Mouse (Mus musculus) heart, embryonic 16.5 days (tissue): ENCODE measurements around the gene Obp2a. TPM values are rescaled to one million over a fixed set of nuclear protein-coding genes. Genes with fewer than 3 reads are reported as not detected.
"Not testable (repeated sequence)": the region's sequence is repeated elsewhere in the genome, so short reads cannot be mapped to it uniquely, and the experiment has no call there.

Experiments
- ATAC-seq: fragments of 200-750 bp; cut with Nextera tagmentation; replicated peaks from 2 replicates; pipeline ENCODE4 v1.8.0; 2017; ENCODE audit warnings: moderate number of reproducible peaks; ENCODE audit not compliant: insufficient read depth, low FRiP score; ENCODE audit errors: extremely low read depth
- H3K27ac ChIP-seq: fragments of 300-500 bp; sonication (generic); 2 replicates; pipeline ENCODE4 v1.5.1; 2014; ENCODE audit warnings: mild to moderate bottlenecking, low read length, control low read depth, moderate library complexity
- H3K27me3 ChIP-seq: fragments of 300-500 bp; sonication (generic); 2 replicates; pipeline ENCODE4 v1.6.1; 2014; ENCODE audit warnings: low read length, mixed read lengths; ENCODE audit not compliant: control insufficient read depth, insufficient read depth
- H3K36me3 ChIP-seq: fragments of 300-500 bp; sonication (generic); 2 replicates; pipeline ENCODE4 v1.6.1; 2014; ENCODE audit not compliant: control insufficient read depth, insufficient read depth
- H3K4me1 ChIP-seq: fragments of 300-500 bp; sonication (generic); 2 replicates; pipeline ENCODE4 v1.6.1; 2014; ENCODE audit warnings: low read length, mixed read lengths; ENCODE audit not compliant: control insufficient read depth, insufficient read depth
- H3K4me2 ChIP-seq: fragments of 300-500 bp; sonication (generic); 2 replicates; pipeline ENCODE4 v1.6.1; 2014; ENCODE audit warnings: low read depth, mild to moderate bottlenecking, control low read depth, low read length
- H3K4me3 ChIP-seq: fragments of 300-500 bp; sonication (generic); 2 replicates; pipeline ENCODE4 v1.5.1; 2014; ENCODE audit warnings: mild to moderate bottlenecking, control low read depth, low read length
- H3K9ac ChIP-seq: fragments of 300-500 bp; sonication (generic); 2 replicates; pipeline ENCODE4 v1.6.1; 2014; ENCODE audit warnings: low read length, control low read depth
- H3K9me3 ChIP-seq: fragments of 300-500 bp; sonication (generic); replicated peaks from 2 replicates; pipeline ENCODE4 v1.6.1; 2016; ENCODE audit warnings: low read length; ENCODE audit not compliant: control insufficient read depth
- WGBS: fragments of 180-500 bp; shearing (Covaris S2); extraction: QIAGEN DNeasy Blood & Tissue Kit; methylation state at CpG from one replicate; pipeline ENCODE4 v1.1.7; 2014; 5-methylcytosine and 5-hydroxymethylcytosine counted together
- polyA plus RNA-seq: library from polyadenylated mRNA; unstranded; fragments of >200 nt; fragmentation: Nextera tagmentation; extraction: Ambion mirVana; gene quantifications from 2 replicates; pipeline ENCODE4 v1.2.1, GENCODE M21; 2015

Obp2a gene
- polyA plus RNA-seq, 1 experiment from 2014 or later, result not detected

DNA sequence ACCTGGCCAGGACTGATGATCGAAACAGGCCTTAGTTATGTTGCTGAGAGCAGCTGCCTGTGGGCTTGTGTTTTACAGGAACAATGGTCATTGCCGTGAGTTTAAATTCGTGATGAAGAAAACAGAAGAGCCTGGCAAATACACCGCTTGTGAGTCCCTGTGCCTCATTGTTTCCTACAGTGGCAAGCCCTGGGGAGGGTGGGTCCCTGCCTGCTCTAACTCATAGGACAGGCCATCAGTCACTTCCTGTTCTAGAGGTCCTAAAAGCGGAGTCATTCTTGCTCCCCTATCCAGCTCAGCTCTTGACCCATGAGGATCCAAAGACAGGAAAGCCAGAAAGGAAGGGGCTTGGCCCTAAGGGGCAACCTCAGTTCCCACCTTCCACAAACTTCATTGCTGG lies 1.2 kb downstream of the Obp2a start:
- 63% methylated on average over 5 of the region's 5 CpGs for WGBS
- no peak for ATAC-seq

DNA sequence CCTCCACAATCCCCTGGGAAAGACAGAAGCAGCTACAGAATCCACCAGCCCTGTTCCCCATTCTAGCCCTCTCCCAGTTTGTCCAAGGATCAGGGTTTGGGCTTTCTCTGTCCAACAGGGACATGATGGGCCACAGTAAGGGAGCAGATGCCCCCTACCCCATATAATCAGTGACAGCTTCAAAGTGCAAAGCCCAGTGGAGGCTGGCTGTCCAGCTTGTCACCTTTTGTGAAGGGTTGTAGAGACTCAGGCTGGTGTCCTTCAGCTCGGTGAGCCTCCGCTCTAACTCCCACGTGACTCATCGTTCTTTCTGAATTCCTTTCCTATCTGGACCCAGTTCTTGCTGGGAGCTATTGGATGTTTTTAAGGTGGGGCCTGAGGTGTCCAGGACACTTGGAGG lies 3.9 kb downstream of the Obp2a start:
- no peak for ATAC-seq
- 34% methylated on average over 4 of the region's 4 CpGs for WGBS
- Histone ChIP-seq H3K9ac (no peak overlapping the region), H3K36me3 (no peaks in the 10 kb centered on the region), H3K4me1 (peaks cover 6% of the 10 kb centered on the region; the same call in 1 of the 2 replicates), H3K27me3 (no peaks in the 10 kb centered on the region), H3K9me3 (no peaks in the 10 kb centered on the region), H3K4me3 (no peak overlapping the region), H3K27ac (no peak overlapping the region), H3K4me2 (no peak overlapping the region)

More for the DNA sequence above, 1.2 kb downstream of the Obp2a start:
- Histone ChIP-seq H3K9me3 (no peaks in the 10 kb centered on the region), H3K27ac (no peak overlapping the region), H3K27me3 (no peaks in the 10 kb centered on the region; the same call in 1 of the 2 replicates), H3K4me1 (no peaks in the 10 kb centered on the region), H3K4me2 (no peak overlapping the region), H3K36me3 (no peaks in the 10 kb centered on the region), H3K4me3 (no peak overlapping the region), H3K9ac (no peak overlapping the region)

DNA sequence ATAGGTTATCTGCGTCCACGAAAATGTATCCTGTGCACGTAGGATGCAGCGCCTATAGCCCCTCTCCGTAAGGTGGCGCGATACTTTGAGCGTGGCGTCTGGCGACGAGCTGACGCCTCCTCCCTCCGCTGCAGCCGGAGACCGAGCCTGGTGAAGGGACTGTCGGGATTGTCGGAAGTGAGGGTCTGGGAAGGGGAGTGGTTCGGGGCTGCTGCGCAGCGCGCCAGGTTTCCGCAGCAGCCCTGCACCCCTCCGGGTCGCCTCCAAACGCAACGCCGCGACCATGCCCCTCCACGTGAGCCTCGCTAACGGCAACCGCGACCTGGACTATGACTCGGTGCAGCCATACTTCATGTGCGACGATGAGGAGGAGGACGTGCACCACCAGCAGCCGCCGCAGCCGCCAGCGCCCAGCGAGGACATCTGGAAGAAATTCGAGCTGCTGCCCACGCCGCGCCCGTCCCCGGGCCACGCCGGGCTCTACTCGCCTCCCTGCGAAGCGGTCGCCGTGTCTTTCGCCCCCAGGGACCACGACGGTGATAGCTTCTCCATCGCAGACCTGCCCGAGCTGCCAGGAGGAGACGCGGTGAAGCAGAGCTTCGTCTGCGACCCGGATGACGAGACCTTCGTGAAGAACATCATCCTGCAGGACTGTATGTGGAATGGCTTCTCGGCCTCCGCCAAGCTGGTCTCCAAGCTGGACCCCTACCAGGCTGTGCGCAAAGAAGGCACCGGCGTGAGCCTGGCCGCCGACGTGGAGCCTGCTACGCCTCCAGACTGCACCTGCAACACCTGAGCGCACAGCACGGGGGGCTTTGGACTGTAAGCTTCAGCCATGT lies 7.0 kb downstream of the Obp2a start, which contains the start of gene Bmyc:
Gene Bmyc, plus strand, starts transcription at position 97 of the 839 bp plus-strand sequence.
- Histone ChIP-seq H3K36me3 (no peaks in the 10 kb centered on the region), H3K9ac (peak within 1 kb of the TSS; percentile 86), H3K4me1 (peaks cover 6% of the 10 kb centered on the region; the same call in 1 of the 2 replicates), H3K27me3 (no peaks in the 10 kb centered on the region), H3K9me3 (no peaks in the 10 kb centered on the region), H3K4me2 (peak within 1 kb of the TSS; percentile 99), H3K4me3 (peak within 1 kb of the TSS; percentile 87), H3K27ac (peak within 1 kb of the TSS; percentile 64)
- WGBS, result under 1% methylated on average over 78 of the region's 78 CpGs
- ATAC-seq, result peak; percentile 92

DNA sequence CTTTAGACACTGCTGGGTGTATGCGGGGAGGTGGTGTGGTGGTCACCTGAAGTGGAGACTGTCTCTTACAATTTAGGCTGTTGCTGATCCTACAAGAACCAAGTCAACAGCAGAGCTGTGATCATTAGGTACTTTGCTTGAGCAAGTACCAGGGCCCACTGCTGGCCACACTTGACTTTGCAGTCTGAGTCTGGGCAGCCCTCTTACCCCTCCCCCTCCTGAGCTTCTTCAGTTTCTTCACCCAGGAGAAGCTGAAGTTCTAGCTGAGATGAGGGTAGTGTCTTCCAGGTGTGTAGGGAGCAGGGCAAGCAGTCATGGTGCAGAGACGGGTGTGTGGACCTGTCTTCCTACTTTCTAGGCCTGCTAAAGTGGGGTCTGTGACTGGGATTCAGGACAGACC lies 8.3 kb downstream of the Obp2a start:
- no peak for ATAC-seq
- no peak overlapping the region for H3K9ac ChIP-seq
- H3K27ac ChIP-seq, result no peak overlapping the region
- no peak overlapping the region for H3K4me3 ChIP-seq
- H3K4me1 ChIP-seq, result peaks cover 6% of the 10 kb centered on the region; the same call in 1 of the 2 replicates
- H3K4me2 ChIP-seq, result no peak overlapping the region
- no peaks in the 10 kb centered on the region for H3K27me3 ChIP-seq
- H3K9me3 ChIP-seq, result no peaks in the 10 kb centered on the region
- H3K36me3 ChIP-seq, result no peaks in the 10 kb centered on the region
- 56% methylated on average over 2 of the region's 2 CpGs for WGBS

DNA sequence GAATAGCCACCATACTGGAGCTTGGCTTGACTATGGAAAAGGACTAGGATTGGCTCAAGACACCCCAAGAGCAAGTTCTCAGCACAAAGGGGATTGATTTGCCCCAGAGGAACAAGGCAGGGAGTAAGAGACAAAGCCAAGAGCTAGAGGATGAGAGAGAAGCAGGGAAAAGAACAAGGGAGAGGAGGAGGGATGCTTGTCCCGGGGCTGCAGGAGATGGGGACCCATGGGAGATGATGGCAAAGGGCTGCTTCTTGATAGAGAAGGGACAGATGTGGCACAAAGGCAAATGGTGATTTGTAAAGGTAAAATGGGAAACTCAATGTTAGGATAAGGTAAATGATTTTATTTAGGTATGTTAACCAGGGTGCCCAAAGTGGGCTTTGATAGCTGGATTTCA lies 9.2 kb downstream of the Obp2a start:
- not testable (repeated sequence) for H3K9me3 ChIP-seq, H3K36me3 ChIP-seq, H3K4me1 ChIP-seq, ATAC-seq, H3K4me3 ChIP-seq, H3K27me3 ChIP-seq, H3K27ac ChIP-seq, H3K4me2 ChIP-seq, H3K9ac ChIP-seq
- WGBS, result 80% methylated on average over 1 of the region's 1 CpGs

DNA sequence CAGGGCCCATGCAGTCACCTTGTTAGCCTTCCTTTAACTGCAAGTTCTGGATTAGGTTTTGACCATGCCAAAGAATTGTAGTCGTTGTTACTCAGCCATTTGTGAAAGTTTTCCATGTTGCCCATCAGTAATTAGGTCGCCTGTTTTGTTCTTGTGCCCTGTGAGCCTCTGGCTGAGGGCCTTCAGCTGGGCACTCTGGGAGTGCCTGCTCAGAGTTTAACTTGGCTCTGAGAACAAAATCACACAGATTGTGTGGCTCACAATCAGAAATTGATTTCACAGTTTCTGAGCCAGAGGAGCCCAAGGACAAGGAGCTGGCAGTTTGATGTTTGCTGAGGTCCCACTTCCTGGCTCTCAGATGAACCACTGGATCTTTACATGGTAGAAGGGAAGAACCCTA lies 9.9 kb downstream of the Obp2a start:
- WGBS, result 76% methylated on average over 2 of the region's 2 CpGs
- H3K4me2 ChIP-seq, H3K4me3 ChIP-seq, H3K9me3 ChIP-seq, H3K27ac ChIP-seq, H3K4me1 ChIP-seq, H3K36me3 ChIP-seq, H3K9ac ChIP-seq, ATAC-seq, H3K27me3 ChIP-seq: not testable (repeated sequence)

DNA sequence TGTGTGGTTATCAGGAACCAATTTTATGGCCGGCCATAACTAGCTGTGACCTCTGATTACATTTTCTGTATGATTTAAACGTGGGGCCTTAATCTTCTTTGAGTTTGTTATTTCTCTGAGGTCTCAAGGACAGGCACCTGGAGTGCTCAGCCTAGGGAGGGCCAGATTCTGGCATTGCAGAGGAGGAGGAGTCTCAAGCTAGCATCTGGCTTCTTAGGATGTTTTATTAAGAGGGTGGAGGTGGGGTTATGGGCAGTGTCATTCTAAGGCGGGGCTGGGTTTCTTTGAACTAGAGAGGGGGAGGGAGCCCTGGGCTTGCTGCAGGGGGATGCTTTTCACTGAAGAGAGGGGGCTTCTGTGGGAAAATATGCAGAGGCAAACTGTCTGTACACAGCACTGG lies 11.8 kb downstream of the Obp2a start:
- WGBS, result 23% methylated on average over 3 of the region's 3 CpGs
- H3K27me3 ChIP-seq, ATAC-seq, H3K9ac ChIP-seq, H3K36me3 ChIP-seq, H3K4me1 ChIP-seq, H3K4me3 ChIP-seq, H3K27ac ChIP-seq, H3K4me2 ChIP-seq, H3K9me3 ChIP-seq: not testable (repeated sequence)

DNA sequence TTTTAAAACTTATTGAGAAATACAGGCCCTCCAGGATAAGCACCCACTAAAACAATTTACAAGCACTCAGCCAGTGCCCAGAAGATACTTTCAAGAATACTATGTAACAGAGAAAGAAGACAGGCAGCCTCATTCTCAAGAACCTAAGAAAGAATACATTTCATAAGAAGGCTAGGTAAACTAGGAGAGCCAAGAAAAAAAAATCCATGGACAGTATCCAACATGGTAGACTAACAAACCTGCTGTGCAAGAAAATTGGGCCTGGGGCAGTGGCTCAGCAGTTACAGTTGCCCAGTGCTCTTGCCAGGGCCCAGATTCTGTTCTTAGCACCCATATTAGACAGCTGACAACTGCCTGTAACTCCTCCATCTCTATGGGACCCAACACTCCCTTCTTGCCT lies 17.4 kb downstream of the Obp2a start:
- peaks cover 5% of the 10 kb centered on the region for H3K9me3 ChIP-seq
- ATAC-seq, result no peak
- no peak overlapping the region for H3K9ac ChIP-seq
- H3K4me2 ChIP-seq, result no peak overlapping the region
- no peaks in the 10 kb centered on the region for H3K27me3 ChIP-seq
- no peaks in the 10 kb centered on the region for H3K36me3 ChIP-seq
- H3K4me3 ChIP-seq, result no peak overlapping the region
- no peaks in the 10 kb centered on the region for H3K4me1 ChIP-seq
- no peak overlapping the region for H3K27ac ChIP-seq

DNA sequence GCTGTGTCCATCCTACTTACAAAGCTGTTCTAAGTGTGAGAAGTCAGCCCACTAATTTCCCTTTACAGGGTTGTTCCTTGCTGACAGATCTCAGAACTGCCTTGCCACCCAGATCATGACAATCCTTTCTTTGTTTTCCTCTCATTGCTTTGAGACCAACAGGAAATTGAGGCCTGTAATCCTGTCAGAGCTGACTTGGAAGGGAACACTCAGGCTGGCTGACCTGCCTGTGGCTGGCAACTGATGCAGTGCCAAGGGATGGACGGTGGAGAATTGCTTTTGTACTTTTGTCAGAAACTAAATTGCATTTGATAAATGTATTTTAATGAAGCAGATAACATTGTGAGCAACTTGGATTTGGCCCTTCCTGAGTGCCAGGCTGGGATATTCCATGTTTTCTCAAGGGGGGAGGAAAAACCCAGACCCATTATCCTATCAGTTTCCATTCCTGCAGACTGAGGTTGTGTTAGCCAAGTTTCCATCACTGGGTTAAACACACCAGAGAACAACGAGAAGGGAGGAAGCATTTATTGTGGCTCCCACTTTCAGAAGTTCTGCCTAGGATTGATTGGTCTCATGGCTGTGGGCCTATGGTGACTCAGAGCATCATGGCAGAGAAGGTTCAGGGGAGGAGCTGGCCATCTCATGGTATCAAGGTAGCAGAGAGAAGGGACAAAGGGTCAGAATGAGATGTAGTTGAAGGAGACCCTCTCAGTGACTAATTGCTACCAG lies 33.5 kb downstream of the Obp2a start:
- ATAC-seq, result no peak
- Histone ChIP-seq H3K9me3 (no peaks in the 10 kb centered on the region), H3K27me3 (no peaks in the 10 kb centered on the region), H3K36me3 (no peaks in the 10 kb centered on the region), H3K4me1 (no peaks in the 10 kb centered on the region), H3K9ac (no peak overlapping the region), H3K4me3 (no peak overlapping the region), H3K27ac (no peak overlapping the region), H3K4me2 (no peak overlapping the region)
- WGBS, result 48% methylated on average over 2 of the region's 2 CpGs
